Mouse (Mus musculus) left cerebral cortex, postnatal 14 days (tissue): Measurements from ENCODE around the gene 2010111I01Rik. TPM values are rescaled to one million over a fixed set of nuclear protein-coding genes. Genes with fewer than 3 reads are reported as not detected.

Experiments
- DNase-seq, 2 experiments: peaks; one replicate each; pipeline ENCODE4 v3.0.0; 2021 to 2022; ENCODE audit warnings: low spot score in 2 of 2, mixed read lengths in 1 of 2
- intact Hi-C: fragments of 180-260 bp; cut with DNase I; formaldehyde crosslinking; loops from one replicate; pipeline ENCODE4 v1.15.1; 2025
- total RNA-seq, 2 experiments: library from RNA; stranded (reverse); gene quantifications; 2 replicates each; pipeline ENCODE4 v1.2.3; 2021

The 2010111I01Rik gene
- total RNA-seq, 2 experiments from 2014 or later = 80.6 to 105 TPM

DNA sequence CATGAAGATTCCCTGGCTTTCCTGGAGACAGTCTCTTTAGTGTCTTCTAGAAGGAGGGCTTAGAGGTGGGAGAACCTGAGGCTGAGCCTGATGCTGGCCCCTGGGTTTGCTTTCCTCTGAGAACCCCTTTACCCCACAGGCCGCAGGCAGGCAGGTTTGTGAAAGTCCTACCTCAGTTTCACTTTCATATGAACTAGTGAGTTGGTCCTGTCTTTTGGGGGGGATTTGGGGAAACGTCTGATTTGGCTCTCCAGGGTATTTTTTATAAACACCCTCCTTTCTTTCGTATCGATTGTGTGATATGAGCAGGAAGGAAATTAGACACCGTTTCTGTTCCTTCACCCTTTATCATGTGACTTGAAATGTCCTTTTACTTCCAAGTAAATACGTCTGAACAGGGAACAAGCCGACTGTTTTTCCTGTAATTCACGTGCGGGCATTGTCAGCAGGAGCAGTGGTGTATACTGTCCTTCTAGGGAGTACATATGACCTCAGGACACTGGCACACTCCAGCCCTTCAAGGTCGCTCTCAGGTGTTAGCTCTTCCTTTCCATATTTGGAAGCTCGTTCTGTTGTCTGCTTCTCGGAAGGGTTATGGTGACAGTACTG, 281.7 kb downstream of the 2010111I01Rik start:
- no peak for DNase-seq
- intact Hi-C loops = loop anchor here (10.0 kb wide), 1 partner anchor 202 kb away; no protein-coding TSS in a partner anchor

DNA sequence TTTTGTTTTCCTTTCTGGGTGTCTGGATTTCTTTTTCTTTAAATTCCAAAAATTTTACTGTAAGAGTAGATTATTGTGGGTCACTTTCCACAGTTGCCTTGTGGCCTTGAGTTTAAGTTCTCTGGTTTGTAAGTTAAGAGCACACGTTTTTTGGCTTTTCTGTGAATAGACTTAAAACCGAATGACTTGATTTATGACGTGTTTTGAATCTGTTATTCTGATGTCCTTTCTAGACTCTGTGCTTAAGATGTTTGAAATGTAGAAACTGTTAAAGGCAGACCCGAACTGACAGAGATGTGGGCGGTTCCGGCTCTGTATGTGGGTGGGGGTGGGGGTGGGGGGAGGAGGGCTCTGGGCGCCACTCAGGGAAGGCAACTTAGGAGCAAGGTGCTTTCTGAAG, 282.3 kb downstream of the 2010111I01Rik start:
- DNase-seq = no peak
- intact Hi-C loops = loop anchor here (10.0 kb wide), 1 partner anchor 202 kb away; no protein-coding TSS in a partner anchor

DNA sequence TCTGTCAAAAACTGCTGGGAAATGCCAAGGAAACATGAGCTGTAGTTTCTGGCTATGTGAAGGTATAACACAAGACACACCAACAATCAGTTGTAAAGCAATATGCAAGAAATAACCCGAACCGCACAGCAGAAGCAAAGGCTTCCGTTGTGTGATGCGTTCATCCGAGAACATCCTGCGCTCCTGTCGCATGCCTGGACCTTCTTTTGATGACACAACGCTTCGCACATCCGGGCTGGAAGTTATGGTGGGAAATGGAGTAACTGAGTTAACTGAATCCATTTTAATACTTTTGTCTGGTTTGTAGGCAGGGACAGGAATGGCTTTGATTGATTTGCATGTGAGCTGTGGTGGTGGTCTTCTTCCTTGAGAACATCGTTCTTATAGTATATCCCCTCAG, 282.9 kb downstream of the 2010111I01Rik start:
- intact Hi-C loops = loop anchor here (10.0 kb wide), 1 partner anchor 203 kb away; no protein-coding TSS in a partner anchor
- DNase-seq = no peak

DNA sequence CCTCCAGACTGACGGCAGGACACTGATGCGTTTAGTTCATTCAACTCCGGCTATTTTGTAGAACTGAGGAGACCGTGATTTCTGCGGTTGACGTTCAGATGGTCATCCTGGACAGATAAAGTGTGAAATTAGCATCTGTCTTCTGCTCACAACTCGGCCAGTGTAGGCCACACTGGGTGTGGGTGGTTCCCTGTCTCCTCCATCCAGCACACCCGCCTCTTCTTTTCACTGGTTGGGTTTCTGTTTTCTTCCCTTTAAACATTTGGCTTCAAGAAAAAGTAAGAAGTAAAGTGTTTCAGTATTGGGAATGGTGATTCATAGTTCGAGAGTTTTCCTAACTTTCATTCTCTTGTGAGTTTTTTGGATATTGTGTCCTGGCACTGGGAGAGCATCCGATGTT, 283.6 kb downstream of the 2010111I01Rik start:
- intact Hi-C loops = loop anchor here (10.0 kb wide), 1 partner anchor 204 kb away; no protein-coding TSS in a partner anchor
- no peak for DNase-seq

DNA sequence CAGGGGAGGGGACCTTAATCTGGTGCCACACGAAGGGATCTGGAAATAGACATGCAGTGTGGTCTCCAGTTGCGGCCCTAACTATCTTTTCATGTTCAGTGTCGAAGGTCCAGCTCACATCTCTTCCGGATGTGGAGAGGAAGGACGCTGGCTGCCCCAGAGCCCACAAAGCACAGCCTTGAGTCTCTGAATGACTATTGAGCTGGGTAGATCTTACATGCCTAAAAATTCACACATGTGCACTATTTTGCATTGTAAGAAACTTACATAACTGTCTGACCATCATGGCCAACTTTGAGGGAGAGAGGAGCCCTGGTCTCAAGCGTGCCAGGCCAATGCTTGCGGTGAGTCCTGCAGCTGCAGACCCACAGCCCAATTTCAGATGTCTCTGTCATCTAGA, 284.5 kb downstream of the 2010111I01Rik start:
- DNase-seq = no peak
- intact Hi-C loops = loop anchor here (10.0 kb wide), 1 partner anchor 204 kb away; no protein-coding TSS in a partner anchor

DNA sequence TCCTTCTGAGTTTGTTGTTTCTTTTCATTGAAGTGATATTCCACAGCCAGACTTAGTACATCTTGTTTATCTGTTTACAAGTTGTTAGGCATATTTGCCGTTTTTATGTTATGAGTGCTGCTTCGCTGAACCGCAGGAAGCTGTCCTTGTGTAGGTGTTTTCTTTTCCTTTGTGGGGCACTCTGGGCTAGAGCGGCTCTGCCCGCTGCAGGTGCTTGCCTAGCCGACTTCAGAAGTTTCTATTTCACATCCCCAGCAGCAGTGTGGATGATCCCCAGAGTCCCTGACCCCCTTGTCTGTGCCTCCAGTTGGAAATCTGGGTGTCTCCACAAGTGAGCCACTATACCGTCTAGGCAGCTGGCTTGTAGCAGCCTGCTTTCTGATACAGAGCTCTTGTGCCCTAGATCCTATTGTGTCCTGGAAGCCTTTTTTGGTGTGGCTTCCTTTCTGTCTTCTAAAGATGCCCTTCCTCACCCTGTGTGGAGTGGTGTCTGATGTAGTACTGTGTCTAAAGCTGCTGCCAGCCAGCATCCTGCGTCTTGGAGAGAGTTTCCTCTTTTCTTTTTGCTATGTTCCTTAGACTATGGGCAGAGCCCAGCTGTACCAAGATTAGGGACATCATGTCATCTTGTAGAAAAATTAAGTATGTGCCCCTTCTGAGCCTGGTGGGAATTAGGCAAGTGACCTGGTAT, 285.2 kb downstream of the 2010111I01Rik start:
- intact Hi-C loops = loop anchor here (10.0 kb wide), 1 partner anchor 205 kb away; no protein-coding TSS in a partner anchor
- no peak for DNase-seq

DNA sequence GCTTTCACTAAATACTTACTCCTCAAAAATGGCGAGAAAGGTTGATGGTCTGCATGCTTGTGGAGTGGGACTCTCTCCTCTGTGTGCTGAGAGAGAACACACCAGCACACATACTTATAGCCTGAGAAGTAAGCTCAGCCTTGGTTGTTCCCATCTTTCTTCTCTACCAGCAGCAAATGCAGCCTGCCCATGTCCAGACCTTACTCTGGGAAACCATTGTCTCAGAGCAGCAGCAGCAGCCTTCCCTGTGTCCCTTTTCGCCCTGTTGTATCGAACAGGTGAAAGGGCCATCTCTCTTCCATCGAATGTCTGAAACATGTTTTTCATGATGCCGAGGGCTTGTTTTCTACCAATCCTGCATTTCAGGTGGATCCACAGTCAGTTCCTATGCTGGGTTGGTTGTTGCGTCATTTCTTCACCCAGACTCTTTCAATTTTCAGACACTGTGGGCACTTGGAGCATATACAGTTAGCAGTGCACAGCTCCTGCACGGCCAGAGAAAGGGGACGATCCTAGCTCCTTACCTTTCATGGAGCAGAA, 285.8 kb downstream of the 2010111I01Rik start:
- intact Hi-C loops = no loop called here
- DNase-seq = no peak

DNA sequence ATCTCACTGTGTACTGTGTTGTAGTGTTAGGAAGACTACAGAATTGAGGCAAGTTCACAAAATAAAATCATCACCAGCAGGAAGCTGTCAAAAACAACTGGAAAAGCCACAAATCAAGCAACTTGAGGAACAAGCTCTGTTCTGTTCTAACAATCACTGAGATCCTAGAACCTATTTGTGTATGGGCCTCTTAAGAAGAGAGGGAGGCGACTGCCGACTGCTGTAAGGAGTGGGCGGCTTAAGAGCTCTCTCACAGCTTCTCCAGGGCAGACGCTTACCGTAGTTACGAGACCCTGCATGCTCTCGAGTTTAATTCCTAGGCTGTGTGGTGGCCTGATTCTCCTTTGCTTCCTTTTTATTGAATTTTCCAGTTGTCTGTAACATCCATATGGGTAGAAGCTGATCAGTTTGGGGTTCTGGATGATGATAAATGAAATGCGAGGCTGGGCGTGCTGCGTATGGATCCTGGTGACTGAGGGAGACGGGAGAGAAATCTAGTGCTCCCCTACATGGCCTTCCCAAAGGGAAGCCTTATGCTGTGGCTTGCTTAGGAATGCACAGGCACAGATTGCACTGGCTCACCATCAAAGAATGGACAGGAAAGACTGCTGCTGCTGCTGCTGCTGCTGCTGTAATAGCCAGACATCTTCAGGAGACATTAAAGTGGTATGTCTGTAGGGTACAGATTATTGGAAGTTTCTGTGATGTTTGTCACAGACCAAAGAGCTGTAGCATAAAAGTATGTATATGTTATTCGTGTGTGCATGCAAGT, 286.6 kb downstream of the 2010111I01Rik start:
- intact Hi-C loops = no loop called here
- DNase-seq = peak in 1 of 2 experiments; percentile 56

DNA sequence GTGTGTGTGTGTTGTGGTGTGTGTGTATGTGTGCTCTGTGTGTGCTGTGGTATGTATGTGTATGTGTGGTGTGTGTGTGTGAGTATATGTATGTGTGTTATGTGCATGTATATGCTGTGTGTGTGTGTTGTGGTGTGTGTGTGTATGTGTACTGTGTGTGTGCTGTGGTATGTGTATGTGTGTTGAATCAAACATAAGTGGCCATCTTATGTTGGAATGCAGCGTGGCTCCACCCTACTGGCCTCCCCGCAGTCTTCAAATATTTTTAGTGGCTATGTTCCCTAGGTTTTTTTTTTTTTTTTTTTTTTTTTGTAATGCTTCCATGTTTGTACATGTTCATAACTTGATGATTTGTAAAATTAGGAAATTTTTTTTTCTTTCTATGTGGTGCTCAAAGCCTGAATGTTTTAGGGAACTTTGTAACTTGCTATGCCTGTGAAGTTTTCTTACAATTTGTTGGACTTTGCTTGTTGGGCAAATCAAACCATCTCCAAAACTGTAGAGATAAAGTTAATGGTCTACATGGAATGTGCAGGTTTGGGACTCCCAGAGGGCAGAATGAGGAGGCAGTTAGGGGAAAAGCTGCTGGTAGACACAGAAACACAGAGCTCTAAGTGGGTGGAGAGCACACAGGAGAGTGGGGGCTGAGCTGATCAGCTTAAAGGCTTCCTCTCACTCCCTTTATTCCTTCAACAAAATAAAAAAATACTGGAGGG, 287.8 kb downstream of the 2010111I01Rik start:
- intact Hi-C loops = no loop called here
- no peak for DNase-seq

DNA sequence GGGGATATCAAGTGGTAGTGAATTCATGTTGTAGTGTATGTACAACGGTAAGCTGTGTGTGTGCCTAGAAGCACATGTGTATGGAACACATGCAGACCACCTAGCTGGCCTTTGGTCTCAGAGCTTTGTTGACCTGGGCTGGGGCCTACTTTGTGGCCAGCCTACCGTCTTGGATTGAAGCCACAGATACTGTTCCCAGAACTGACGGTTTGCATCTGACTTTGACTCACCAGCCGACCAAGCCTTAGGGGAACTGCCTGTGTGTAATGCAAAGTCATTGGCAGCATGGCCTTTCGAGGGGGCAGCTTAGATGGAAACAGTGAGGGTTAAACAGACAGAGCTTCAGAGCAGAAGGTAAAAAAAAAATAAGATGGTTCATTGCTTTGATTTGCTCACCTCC, 288.5 kb downstream of the 2010111I01Rik start:
- intact Hi-C loops = no loop called here
- DNase-seq = no peak

DNA sequence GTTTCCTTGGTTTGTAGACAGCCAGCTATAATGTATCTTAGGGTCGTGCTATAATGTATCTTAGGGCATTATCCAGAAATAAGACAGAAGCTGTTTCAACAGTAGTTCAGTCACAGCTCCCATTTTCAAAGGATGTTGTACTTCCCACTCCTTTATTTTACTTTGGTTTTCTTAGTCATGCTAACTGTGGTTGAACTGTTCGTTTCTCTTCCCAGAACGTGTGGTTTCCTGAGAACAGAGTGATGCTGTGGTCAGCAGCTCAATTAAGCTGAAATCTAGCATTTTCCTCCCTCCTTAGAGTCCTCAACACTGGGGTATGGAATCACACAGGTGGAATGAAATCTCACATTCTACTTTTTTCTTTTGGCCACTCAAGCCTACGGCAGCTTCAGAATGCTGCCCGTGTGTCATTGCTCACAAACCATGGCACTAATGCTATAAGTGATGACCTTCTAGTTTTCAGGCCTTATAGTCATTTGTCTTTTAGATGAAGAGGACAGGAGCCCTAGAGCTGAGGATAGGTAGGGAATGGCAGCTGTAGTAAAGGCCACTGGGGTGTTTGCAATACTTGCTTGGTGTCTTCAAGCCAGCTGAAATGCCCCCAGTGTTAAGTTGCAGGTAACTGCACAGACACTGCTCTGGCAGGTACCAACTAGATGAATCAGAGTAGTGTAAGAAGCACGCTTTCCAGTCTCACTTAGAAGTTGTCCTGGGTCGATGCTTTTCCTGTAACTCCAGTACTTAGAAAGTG, 289.4 kb downstream of the 2010111I01Rik start:
- intact Hi-C loops = no loop called here
- DNase-seq = no peak

DNA sequence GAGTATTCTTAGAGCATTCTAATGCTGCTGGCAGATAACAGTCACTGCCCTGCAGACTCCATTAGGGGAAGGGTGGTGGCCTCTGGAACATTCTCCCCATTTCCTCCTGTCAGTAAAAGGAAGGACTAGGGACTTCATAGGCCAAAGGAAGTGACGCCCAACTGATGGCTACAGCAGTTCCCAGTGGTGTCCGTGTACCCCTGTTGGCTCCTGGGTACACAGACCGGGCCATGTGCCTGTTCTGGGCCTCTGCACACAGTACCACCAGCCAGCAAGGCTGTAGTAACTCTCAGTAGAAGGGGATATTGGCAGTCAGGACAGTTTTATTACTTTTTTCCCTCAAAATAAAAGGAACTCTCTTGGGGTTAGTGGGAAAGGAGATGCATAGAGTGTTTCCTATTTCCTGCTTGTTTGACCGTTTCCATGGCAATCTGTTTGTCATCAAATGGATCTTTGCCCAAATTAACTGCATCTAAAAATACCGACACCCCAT, 290.9 kb downstream of the 2010111I01Rik start:
- intact Hi-C loops = no loop called here

DNA sequence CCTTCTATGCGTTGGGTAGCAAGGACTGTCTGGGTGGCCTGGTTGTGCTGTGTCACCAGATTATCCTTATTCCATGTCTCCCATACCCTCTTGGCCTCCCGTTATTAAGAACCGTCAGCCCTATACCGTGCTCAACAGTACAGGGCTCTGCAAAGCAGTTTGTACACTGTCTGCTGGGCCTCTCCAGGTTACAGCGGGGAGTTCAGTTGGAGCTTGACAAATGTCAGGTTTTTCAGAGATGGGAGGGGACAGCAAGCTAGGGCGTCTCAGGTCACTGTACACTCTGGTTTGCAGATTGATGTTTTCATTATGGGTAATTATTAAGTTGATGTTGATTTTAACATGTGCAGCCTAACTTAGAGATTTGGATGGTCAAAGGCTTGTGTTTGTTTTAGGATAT, 291.5 kb downstream of the 2010111I01Rik start:
- intact Hi-C loops = no loop called here
- DNase-seq = no peak

More for the DNA sequence above, 290.9 kb downstream of the 2010111I01Rik start:
- DNase-seq = no peak

DNA sequence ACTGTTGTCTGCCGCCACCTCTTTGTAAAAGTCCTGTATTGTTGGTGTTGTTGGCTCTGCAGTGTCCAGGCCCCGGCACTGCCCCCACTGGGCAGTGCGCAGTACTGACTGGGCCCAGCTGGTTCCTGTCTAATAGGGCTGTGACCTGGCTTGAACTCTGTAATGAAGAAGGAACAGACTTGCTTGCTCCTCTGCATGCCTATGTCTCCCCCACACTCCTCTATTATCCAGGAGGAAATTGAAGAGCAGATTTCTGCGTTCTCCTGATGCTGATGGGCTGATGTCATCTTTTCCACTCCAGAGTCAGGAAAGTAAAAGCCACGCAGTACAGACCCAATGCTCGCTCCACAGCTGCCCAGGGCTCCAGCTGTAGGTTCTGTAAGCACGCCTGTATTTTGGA, 292.1 kb downstream of the 2010111I01Rik start:
- intact Hi-C loops = no loop called here
- no peak for DNase-seq

DNA sequence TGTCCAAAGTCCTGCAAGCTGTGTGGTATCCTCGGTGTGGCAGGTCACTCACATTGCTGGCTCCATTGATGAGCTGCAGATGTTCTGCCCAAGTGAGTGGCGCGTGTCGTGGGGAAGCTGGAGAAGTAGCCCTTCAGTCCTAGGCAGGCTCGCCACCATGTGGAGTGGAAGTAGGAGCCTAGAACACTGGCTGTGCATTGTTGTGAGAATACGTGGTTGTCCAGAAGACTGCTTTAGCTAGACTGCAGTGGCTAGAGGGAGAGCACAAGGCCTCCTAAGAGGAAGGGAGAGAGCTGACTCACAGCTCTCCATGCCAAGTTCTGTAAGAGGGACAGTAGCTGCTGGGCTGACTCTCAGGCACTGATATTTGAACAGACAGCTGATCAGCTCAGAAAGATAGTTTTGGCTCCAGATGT, 293.5 kb downstream of the 2010111I01Rik start:
- intact Hi-C loops = no loop called here
- DNase-seq = no peak

DNA sequence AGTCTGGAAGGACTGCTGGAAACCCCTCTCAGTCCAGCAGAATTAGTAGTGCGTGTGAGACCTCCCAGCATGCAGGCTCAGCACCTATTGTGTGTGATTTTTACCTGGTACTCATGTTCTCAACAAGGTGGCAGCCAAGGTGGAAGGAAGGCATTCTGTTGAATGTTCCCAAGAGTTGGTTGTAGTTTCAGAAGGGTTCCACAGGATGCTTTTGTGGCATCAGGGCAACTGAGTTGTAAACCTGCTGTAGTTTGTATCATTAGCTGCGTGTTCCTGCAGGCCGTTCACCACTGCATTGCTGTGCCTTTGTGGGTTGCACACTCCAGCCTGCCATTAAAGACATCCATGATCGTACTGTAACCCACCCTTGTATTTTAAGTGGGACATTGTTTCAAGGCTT, 294.0 kb downstream of the 2010111I01Rik start:
- intact Hi-C loops = no loop called here
- DNase-seq = no peak

DNA sequence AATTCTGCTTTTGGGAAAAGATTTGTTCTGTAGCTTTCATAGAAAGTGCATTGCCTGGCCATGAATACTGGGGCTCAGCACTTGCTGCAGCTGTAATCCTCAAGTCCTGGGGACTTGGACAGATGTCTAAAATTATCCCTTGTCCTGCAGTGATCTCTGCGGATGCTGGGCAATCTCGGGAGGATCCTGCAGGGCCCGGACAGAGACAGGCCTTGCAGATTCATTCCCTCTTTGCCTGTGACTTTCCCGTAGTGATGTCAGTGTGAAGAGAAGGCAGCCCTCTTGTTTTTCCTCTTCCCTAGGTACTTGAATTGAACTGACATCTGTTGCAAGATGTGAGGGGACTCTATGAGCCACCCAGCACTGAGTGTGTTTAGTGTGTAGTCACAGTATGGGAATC, 295.4 kb downstream of the 2010111I01Rik start:
- no peak for DNase-seq
- intact Hi-C loops = no loop called here
